Mouse (Mus musculus) brain, embryonic 14.5 days (tissue): ENCODE results near the gene Psmb11.

Experiments used
- CTCF ChIP-seq: fragments of 200-500 bp; IDR thresholded peaks from 2 replicates; pipeline ENCODE4 v1.5.1; 2012; ENCODE audit warnings: inconsistent platforms, mild to moderate bottlenecking, moderate library complexity, borderline replicate concordance; ENCODE audit not compliant: insufficient read depth, insufficient read length; ENCODE audit errors: extremely low read depth
- POLR2A ChIP-seq: fragments of 200-500 bp; IDR thresholded peaks from 2 replicates; pipeline ENCODE4 v1.6.1; 2012; ENCODE audit warnings: mild to moderate bottlenecking, inconsistent platforms, borderline replicate concordance; ENCODE audit not compliant: poor library complexity, insufficient read depth, insufficient read length, severe bottlenecking; ENCODE audit errors: extremely low read depth

DNA sequence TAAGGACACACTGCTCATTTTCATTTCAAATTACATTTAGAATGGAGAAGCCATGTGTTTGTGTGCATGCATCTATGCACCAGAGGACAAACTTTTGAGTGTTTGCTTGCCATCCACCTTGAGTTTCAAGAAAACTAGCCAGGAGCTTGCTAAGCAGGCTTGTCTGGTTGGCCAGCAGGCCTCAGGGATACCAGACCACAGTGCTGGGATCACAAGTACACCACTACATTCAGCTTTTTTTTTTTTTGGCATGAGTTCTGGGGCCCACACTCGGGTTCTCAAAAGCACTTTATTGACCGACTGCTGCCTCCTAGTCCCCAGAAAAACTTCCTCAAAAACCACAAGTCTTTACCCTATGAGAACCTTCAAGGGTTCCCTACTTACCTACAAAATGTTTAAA lies 53.1 kb downstream of the Psmb11 start:
- no peak for TF ChIP-seq CTCF
- no peak for TF ChIP-seq POLR2A
